Mouse (Mus musculus): ENCODE results near the gene Cdhr3. TPM values are rescaled to one million over a fixed set of nuclear protein-coding genes. Genes with fewer than 3 reads are reported as not detected.
"Not testable (repeated sequence)": the region's sequence is repeated elsewhere in the genome, so short reads cannot be mapped to it uniquely, and the experiment has no call there.

Cdhr3 gene
- total and polyA plus RNA-seq, 3 experiments: 0.34 to 1.8 (median 0.39) TPM

- Histone ChIP-seq H3K9ac (ENCODE audit: low read depth, low read length) (no peak overlapping the region), H3K27me3 (ENCODE audit: control insufficient read depth, insufficient read depth, low read length) (no peaks in the 10 kb centered on the region), H3K4me3 (no peak overlapping the region), H3K4me1 (ENCODE audit: control insufficient read depth, insufficient read depth, low read length) (no peaks in the 10 kb centered on the region), H3K27ac (no peak overlapping the region), H3K36me3 (ENCODE audit: control insufficient read depth, insufficient read depth, low read length) (no peaks in the 10 kb centered on the region), H3K79me2 (replicated peaks; ENCODE audit: control insufficient read depth, insufficient read depth, low read length) (no peaks in the 10 kb centered on the region)
- 70% methylated on average over 8 of the region's 8 CpGs for WGBS
- no peak for DNase-seq
- intact Hi-C loops (cut with DNase I): no loop called here
- TF ChIP-seq POLR2A (IDR thresholded peaks at IDR 0.05; ENCODE audit: insufficient read depth, low read depth, low read length) (no peak), CTCF (IDR thresholded peaks at IDR 0.05) (no peak), EP300 (IDR thresholded peaks at IDR 0.05; ENCODE audit: insufficient read depth, low read depth, low read length) (no peak)
Measured at GRCm38 (mm10) chr12:33003339-33003965, 89.2 kb downstream of the Cdhr3 start.

GRCm38 (mm10) chr12:33000402-33000801 lies 92.3 kb downstream of the Cdhr3 start:
- Histone ChIP-seq H3K27ac (no peak overlapping the region), H3K79me2 (replicated peaks; ENCODE audit: control insufficient read depth, insufficient read depth, low read length) (no peaks in the 10 kb centered on the region), H3K4me1 (ENCODE audit: control insufficient read depth, insufficient read depth, low read length) (no peaks in the 10 kb centered on the region), H3K27me3 (ENCODE audit: control insufficient read depth, insufficient read depth, low read length) (no peaks in the 10 kb centered on the region), H3K9ac (ENCODE audit: low read depth, low read length) (no peak overlapping the region), H3K36me3 (ENCODE audit: control insufficient read depth, insufficient read depth, low read length) (no peaks in the 10 kb centered on the region), H3K4me3 (no peak overlapping the region)
- intact Hi-C loops (cut with DNase I): no loop called here
- no peak for DNase-seq
- 44% methylated on average over 4 of the region's 4 CpGs for WGBS
- TF ChIP-seq CTCF (IDR thresholded peaks at IDR 0.05): no peak
- no peak for TF ChIP-seq EP300 (IDR thresholded peaks at IDR 0.05; ENCODE audit: insufficient read depth, low read depth, low read length)
- no peak for TF ChIP-seq POLR2A (IDR thresholded peaks at IDR 0.05; ENCODE audit: insufficient read depth, low read depth, low read length)

- H3K79me2 ChIP-seq (replicated peaks; ENCODE audit: control insufficient read depth, insufficient read depth, low read length); H3K4me1 ChIP-seq (ENCODE audit: control insufficient read depth, insufficient read depth, low read length); H3K27me3 ChIP-seq (ENCODE audit: control insufficient read depth, insufficient read depth, low read length); H3K4me3 ChIP-seq; H3K36me3 ChIP-seq (ENCODE audit: control insufficient read depth, insufficient read depth, low read length); intact Hi-C loops (cut with DNase I); H3K27ac ChIP-seq; H3K9ac ChIP-seq (ENCODE audit: low read depth, low read length); DNase-seq: not testable (repeated sequence)
- 67% methylated on average over 3 of the region's 3 CpGs for WGBS
Measured at GRCm38 (mm10) chr12:32999778-33000177, 92.9 kb downstream of the Cdhr3 start.

- TF ChIP-seq EP300 (IDR thresholded peaks at IDR 0.05; ENCODE audit: insufficient read depth, low read depth, low read length) (no peak), CTCF (IDR thresholded peaks at IDR 0.05) (no peak), POLR2A (IDR thresholded peaks at IDR 0.05; ENCODE audit: insufficient read depth, low read depth, low read length) (no peak)
- WGBS: 48% methylated on average over 5 of the region's 5 CpGs
- H3K4me1 ChIP-seq (ENCODE audit: control insufficient read depth, insufficient read depth, low read length): peaks cover 6% of the 10 kb centered on the region; the same call in 1 of the 2 replicates
- no peak for DNase-seq
- H3K9ac ChIP-seq (ENCODE audit: low read depth, low read length): no peak overlapping the region
- no peaks in the 10 kb centered on the region for H3K79me2 ChIP-seq (replicated peaks; ENCODE audit: control insufficient read depth, insufficient read depth, low read length)
- no peaks in the 10 kb centered on the region for H3K27me3 ChIP-seq (ENCODE audit: control insufficient read depth, insufficient read depth, low read length)
- no peaks in the 10 kb centered on the region for H3K36me3 ChIP-seq (ENCODE audit: control insufficient read depth, insufficient read depth, low read length)
- intact Hi-C loops (cut with DNase I): no loop called here
- no peak overlapping the region for H3K4me3 ChIP-seq
- H3K27ac ChIP-seq: no peak overlapping the region
Measured at GRCm38 (mm10) chr12:32998766-32999165, 93.9 kb downstream of the Cdhr3 start.

- H3K4me1 ChIP-seq (ENCODE audit: control insufficient read depth, insufficient read depth, low read length): peaks cover 6% of the 10 kb centered on the region; the same call in 1 of the 2 replicates
- H3K9ac ChIP-seq (ENCODE audit: low read depth, low read length): no peak overlapping the region
- peak; percentile 39 to 55 for DNase-seq
- TF ChIP-seq POLR2A (IDR thresholded peaks at IDR 0.05; ENCODE audit: insufficient read depth, low read depth, low read length) (no peak), CTCF (IDR thresholded peaks at IDR 0.05) (peak; percentile 23), EP300 (IDR thresholded peaks at IDR 0.05; ENCODE audit: insufficient read depth, low read depth, low read length) (no peak)
- 40% methylated on average over 4 of the region's 4 CpGs for WGBS
- no peak overlapping the region for H3K27ac ChIP-seq
- H3K4me3 ChIP-seq: no peak overlapping the region
- H3K79me2 ChIP-seq (replicated peaks; ENCODE audit: control insufficient read depth, insufficient read depth, low read length): no peaks in the 10 kb centered on the region
- intact Hi-C loops (cut with DNase I): no loop called here
- H3K36me3 ChIP-seq (ENCODE audit: control insufficient read depth, insufficient read depth, low read length): no peaks in the 10 kb centered on the region
- H3K27me3 ChIP-seq (ENCODE audit: control insufficient read depth, insufficient read depth, low read length): no peaks in the 10 kb centered on the region
Measured at GRCm38 (mm10) chr12:32995081-32995834, 97.4 kb downstream of the Cdhr3 start.

- Histone ChIP-seq H3K9ac (ENCODE audit: low read depth, low read length) (no peak overlapping the region), H3K4me1 (ENCODE audit: control insufficient read depth, insufficient read depth, low read length) (peaks cover 6% of the 10 kb centered on the region; the same call in 1 of the 2 replicates), H3K27ac (no peak overlapping the region), H3K4me3 (no peak overlapping the region), H3K36me3 (ENCODE audit: control insufficient read depth, insufficient read depth, low read length) (no peaks in the 10 kb centered on the region), H3K27me3 (ENCODE audit: control insufficient read depth, insufficient read depth, low read length) (no peaks in the 10 kb centered on the region), H3K79me2 (replicated peaks; ENCODE audit: control insufficient read depth, insufficient read depth, low read length) (no peaks in the 10 kb centered on the region)
- DNase-seq: no peak
- no peak for TF ChIP-seq POLR2A (IDR thresholded peaks at IDR 0.05; ENCODE audit: insufficient read depth, low read depth, low read length)
- TF ChIP-seq CTCF (IDR thresholded peaks at IDR 0.05): no peak
- TF ChIP-seq EP300 (IDR thresholded peaks at IDR 0.05; ENCODE audit: insufficient read depth, low read depth, low read length): no peak
- intact Hi-C loops (cut with DNase I): no loop called here
- WGBS: 83% methylated on average over 5 of the region's 5 CpGs
Measured at GRCm38 (mm10) chr12:32994081-32994480, 98.6 kb downstream of the Cdhr3 start.
